Mouse (Mus musculus): ENCODE results near the gene Gm35315.

GRCm38 (mm10) chr5:110094847-110095213, 610 bp upstream of the Gm35315 start:
- TF ChIP-seq CTCF (IDR thresholded peaks at IDR 0.05; ENCODE audit: low read depth, low read length) (no peak), GATA1 (IDR thresholded peaks at IDR 0.05; ENCODE audit: borderline replicate concordance, low read length) (no peak)

Measured in G1E (cell line).